Mouse (Mus musculus) thymus, adult 2 months (tissue): ENCODE measurements at regions not wholly inside any gene's neighbourhood (a gene's known extent, or its start where the extent isn't known, plus 50 kb on each side); places are given as distances from the start of the nearest gene placed in this dataset.

ENCODE experiments used
- CTCF ChIP-seq: fragments of 200-500 bp; IDR thresholded peaks from 2 replicates; pipeline ENCODE4 v1.5.1; 2012; ENCODE audit warnings: mild to moderate bottlenecking, control low read depth, low read length, moderate library complexity, borderline replicate concordance; ENCODE audit not compliant: control insufficient read depth, poor library complexity, insufficient read depth; ENCODE audit errors: extremely low read depth
- POLR2A ChIP-seq: fragments of 200-500 bp; IDR thresholded peaks from 2 replicates; pipeline ENCODE4 v1.6.1; 2012; ENCODE audit warnings: mild to moderate bottlenecking, low read length, control low read depth, moderate library complexity; ENCODE audit not compliant: control insufficient read depth, poor library complexity, insufficient read depth; ENCODE audit errors: extremely low read depth

DNA sequence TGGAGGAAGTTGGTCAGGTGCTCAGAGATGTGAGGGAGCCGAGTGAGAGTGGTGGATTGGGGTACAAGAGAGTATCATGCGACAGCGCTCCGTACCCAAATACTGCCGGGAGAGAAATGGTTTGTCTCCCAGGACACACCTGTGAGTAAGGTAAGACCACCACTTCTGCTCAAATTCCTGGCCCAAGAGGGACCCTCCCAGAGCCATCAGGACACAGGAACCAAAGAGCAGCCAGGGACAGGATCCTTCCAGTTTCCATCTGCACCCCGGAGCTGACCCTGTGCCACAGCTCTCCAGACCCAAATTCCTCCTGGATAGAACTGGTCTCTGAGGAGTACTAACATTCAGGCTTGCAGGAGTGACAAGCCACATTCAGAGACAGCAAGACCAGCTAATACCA is 185.2 kb upstream of the Peli2 start:
- TF ChIP-seq CTCF (no peak), POLR2A (no peak)
